Mouse (Mus musculus) adrenal gland, adult 2 months (tissue): Measurements from ENCODE around the gene Adat1. TPM values are rescaled to one million over a fixed set of nuclear protein-coding genes. Genes with fewer than 3 reads are reported as not detected.
A peak's percentile ranks its signal among the peaks of the same experiment; 100 is the strongest.

Experiments used
- DNase-seq: peaks from one replicate; pipeline ENCODE4 v3.0.0; 2021
- polyA plus RNA-seq: library from polyadenylated mRNA; depleted of rRNA; stranded (reverse); fragments of >200 nt; gene quantifications from 2 replicates; pipeline ENCODE4 v1.2.3, GENCODE M21; 2012
- total RNA-seq, 2 experiments: library from RNA; stranded (reverse); gene quantifications; 2 replicates each; pipeline ENCODE4 v1.2.3; 2021

The Adat1 gene
- total and polyA plus RNA-seq, 3 experiments = 1.9 to 3.5 (median 3.3) TPM

DNA sequence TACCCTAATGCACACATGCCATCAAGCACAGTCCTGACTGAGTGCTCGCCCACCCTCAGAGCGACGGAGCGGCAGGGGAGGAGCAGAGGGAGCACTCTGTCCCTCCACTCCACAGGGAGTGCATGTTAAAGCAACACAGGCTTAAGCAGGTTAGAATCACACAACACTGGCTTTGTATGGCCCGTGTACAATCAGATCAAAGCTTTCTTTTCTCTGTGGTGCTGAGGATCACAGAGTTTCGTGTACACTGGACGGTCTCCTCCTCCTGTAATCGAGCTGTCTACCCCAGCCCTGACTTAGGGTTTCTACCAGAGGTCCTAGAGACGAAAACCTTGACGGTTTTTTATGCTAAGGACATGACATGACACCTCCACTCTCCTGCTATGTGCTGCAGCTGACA lies 23.6 kb downstream of the Adat1 start:
- DNase-seq = no peak

- no peak for DNase-seq
Observed at GRCm38 (mm10) chr8:111967246-111967870, 24.7 kb downstream of the Adat1 start.

DNA sequence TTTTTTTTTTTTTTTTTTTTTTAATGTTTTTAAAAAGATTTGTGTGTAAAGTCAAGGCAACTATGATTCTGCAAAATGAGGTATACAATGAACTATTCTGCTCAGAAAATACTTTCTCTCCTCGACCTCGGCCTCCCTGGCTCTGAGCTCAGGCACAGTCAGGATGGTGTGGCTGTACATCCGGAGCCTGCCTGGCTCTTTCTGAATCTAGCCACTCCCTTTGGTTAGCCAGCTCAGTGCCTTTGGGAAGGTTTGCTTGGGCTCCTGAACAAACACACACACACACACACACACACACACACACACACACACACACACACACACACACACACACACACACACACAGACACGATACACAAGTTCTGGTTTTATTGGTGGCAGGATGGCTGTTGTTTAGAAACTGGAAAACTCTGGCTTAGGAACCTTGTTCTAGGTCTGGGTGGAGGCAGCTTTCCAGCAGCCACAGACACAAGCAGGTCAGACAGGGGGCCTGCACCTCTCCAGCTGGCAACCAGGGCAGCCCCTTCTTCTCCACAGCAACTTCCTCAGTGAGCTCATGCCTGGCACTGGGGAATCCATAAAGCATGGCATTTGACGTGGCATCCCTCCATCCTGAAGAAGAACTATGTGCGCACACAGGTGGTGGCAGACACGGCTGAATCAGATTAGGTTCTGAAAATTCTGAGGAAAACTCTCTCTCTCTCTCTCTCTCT lies 27.1 kb downstream of the Adat1 start:
- DNase-seq = peak; percentile 26

- DNase-seq = no peak
Observed at GRCm38 (mm10) chr8:111964351-111964750, 27.8 kb downstream of the Adat1 start.

GRCm38 (mm10) chr8:111963546-111963945 lies 28.6 kb downstream of the Adat1 start:
- no peak for DNase-seq

DNA sequence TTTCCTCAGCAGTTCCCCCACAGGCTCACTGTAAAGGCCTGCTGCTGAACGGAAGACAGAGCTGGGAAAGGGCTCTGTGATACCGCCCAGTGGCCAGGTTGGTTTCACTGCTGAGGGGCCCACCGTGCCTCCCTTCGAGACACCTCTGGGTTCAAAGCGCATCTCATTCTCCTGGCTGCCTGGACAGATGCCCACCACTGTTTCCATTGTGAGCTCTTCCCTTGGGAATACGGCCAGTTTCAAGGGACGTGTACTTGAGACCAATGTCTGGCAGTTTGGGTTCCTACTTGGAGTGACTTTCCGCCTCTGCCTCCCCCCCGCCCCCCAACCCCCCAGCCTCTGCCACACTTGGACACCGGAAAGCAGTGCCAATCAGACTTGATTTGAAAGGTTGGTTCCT lies 29.0 kb downstream of the Adat1 start:
- no peak for DNase-seq

- no peak for DNase-seq
Observed at GRCm38 (mm10) chr8:111962589-111962988, 29.5 kb downstream of the Adat1 start.

DNA sequence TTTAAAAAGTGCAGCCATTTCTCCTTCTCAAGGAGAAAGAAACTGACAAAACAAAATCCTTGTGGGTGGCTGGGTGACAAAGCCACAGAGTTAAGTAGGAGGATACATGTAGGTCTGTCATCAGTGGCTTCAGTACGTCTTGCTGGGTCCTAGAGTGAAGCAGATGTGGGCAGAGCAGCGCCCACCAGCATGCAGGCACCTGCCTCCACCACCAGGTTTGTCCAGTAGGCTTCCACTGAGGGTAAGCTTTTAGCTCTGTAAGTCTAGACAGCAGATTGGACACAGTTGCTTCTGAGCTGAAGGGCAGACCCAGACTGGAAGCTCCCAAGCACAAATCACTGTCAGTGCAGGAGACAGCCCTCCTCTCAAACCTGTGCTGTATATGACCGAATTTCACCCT lies 30.8 kb downstream of the Adat1 start:
- DNase-seq = no peak

DNA sequence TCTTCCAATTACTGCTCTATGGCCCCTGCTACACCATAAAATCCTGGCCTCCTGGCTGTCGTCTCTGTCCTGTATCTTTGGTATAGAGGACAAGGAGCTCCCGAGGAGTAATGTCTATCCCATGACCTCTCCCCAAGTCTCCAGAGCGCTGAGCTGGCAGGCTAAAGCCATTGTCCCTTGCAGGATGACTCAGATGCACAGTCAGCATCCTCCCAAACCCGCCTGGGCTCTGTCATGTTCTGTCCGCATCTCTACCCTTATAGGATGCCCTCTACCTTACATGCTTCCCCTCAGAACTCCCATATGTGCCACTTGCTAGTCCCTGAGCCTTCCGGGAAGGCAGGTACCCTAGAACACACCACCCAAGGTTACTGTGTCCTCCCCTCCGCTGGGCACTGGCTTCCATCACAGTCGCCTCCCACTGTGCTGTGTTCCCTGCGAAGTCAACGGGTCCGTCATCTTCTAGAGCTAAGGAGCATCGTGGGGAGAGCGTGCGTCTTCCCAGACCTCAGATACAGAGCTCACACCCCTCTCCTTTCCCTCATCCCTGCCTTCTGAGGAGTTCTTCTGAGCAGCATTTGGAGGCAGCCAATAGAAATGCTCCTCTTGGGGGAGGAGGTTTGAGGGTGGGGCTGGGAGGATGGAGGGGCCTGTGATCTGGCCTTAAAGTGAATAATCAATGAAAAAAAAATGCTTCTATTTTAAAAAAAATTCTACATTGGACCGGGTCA lies 31.3 kb downstream of the Adat1 start:
- DNase-seq = no peak

GRCm38 (mm10) chr8:111957231-111957630 lies 34.9 kb downstream of the Adat1 start:
- no peak for DNase-seq

- no peak for DNase-seq
Observed at GRCm38 (mm10) chr8:111955879-111956278, 36.2 kb downstream of the Adat1 start.

GRCm38 (mm10) chr8:111954844-111955594 lies 37.1 kb downstream of the Adat1 start:
- no peak for DNase-seq

GRCm38 (mm10) chr8:111951936-111952335 lies 40.2 kb downstream of the Adat1 start:
- no peak for DNase-seq

DNA sequence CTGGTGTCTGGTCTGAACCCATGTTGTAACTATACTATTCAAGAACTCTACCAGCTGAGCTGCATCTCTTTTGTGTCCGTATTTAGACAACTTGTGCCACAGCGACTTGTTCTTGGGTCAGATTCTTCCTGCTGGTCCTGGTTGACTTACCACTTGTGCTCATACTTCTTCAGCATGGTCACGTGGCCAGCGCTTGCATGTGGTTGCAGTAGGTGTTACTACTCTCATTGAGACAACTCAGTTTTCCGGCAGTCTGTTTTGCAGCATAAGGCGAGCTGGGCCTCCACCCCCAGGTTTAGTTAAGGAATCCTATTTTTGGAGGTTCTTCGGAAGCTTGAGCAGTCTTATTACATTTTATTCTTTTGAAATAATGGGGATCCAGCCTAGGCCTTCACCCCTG lies 40.8 kb downstream of the Adat1 start:
- DNase-seq = no peak

DNA sequence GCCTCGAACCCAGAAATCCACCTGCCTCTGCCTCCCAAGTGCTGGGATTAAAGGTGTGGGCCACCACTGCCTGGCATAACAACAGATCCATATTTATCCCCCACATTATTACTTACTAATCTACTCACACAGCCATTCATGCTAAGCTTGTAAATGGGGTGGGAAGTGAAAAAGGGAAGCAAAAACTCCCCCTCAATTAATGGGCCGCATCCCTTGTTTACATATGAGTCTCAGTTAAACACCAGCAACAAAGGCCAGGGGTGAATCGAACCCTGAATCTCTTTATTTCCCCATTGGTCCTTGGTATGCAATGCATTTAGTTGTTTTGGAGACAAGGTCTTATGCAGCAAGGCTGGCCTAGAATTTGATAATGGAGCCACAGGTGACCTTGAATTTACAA lies 41.3 kb downstream of the Adat1 start:
- DNase-seq = no peak

GRCm38 (mm10) chr8:111947954-111948353 lies 44.1 kb downstream of the Adat1 start:
- no peak for DNase-seq

GRCm38 (mm10) chr8:111947144-111947543 lies 45.0 kb downstream of the Adat1 start:
- DNase-seq = no peak

GRCm38 (mm10) chr8:111943544-111943943 lies 48.6 kb downstream of the Adat1 start:
- no peak for DNase-seq

DNA sequence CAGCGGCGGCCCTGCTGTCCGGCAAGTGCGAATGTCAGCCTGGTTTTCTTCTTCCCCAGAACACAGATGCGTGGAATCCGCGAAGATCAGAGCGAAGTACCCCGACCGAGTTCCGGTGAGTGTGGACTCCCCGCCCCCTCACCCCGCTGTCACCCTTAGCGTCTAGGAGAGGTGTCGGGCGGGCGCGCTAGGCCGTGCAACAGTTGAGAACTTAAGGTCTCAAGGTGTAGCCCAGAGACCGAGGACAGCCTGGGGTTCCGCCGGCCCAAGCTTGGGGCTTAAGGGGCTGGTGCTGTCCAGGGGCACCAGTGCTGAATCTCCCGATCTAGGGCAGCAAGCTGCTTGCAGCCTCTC lies 51.0 kb downstream of the Adat1 start:
- DNase-seq = peak; percentile 52

DNA sequence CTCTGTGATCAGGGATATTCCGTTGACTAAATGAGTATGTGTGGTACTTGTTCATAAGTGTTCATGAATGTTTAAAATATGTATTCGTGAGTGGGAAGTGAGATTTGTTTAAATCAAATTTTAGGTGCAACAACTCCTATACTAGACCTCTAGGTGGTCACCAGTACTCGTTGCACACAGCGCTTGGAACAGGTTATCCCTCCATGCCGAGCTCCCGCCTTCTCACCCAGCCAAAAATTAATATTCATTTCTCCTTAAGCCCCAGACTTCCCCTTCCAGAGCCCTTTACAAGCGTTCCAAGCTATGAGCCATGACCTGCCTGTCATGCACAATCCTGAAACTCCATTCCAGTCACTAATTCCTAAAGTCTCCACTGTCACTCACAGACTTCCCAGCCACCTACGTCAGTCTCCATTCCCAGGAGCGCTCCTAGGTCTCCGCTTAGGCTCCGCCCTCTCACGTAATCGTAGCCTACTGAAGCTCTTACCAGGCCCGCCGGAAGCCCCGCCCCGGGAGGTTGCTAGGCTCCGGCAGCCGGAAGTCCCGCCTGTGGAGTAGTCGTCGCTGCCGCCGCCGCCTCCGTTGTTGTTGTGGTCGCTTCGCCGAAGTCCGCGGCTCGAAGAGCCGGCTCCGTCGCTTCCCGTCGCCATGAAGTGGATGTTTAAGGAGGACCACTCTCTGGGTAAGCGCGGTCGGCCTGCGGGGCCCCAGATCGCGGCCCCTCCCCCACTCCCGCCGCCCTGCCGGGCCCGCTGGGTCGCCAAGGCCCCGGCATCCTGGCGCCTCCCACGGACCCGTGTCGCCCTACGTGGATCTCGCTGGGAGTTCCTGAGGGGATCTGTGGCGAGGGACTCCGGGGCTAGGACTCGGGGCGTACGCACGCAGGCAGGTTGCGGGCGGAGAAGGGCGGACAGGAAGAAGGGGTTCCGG lies 51.7 kb downstream of the Adat1 start, which contains the start of gene Gabarapl2:
Gene Gabarapl2 (plus strand): TSS at position 533 of the 930 bp plus-strand sequence.
- DNase-seq = peak; percentile 98

- DNase-seq = peak; percentile 73
Observed at GRCm38 (mm10) chr8:111939516-111940142, 52.5 kb downstream of the Adat1 start.
